Mouse (Mus musculus) liver, adult (tissue): Measurements from ENCODE around the gene Phf14.

Experiments used
- GATA4 ChIP-seq: IDR thresholded peaks from 2 replicates; pipeline ENCODE4 v1.6.1; 2014; ENCODE audit warnings: mild to moderate bottlenecking, low read length; ENCODE audit not compliant: insufficient replicate concordance

Phf14 gene

DNA sequence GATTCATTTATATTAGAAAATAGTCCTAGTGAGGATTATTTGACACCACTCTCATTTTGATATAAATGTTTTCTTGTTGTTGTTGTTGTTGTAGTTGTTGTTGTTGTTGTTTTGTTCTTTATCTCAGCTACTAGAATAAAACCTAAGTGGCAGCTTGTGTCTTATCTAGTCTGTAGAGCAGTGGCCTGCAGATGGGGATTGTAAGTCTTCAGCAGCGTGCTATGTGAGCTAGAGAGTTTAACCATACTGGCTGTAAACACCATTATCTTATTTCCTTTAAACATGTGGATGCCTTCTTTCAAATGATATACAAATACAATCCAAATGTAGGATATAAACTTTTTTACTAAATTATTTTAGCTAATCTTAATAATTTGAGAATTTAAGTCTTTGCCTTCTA lies 98.4 kb downstream of the Phf14 start:
- TF ChIP-seq GATA4: no peak

DNA sequence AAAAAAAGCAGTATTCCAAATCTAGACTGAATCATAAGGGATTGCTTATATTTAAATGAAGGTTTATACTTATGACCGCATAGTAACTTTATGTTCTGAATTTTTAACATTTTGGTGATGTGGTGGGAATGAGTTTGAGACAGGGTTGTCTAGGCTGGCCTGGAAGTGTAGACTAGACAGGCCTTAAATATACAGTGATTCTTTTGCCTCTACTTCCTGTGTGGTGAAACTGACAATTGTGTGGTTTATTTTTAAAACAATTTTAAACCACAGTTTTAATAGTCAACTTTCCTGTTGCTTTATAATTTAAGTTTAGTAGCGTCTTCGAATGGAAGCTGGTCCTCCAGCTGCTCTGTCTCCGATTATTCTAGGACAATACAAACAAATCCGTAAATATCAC lies 104.5 kb downstream of the Phf14 start:
- TF ChIP-seq GATA4: no peak

- no peak for TF ChIP-seq GATA4
These were observed 106.4 kb downstream of the Phf14 start for GRCm38 (mm10) chr6:12014035-12014434.

DNA sequence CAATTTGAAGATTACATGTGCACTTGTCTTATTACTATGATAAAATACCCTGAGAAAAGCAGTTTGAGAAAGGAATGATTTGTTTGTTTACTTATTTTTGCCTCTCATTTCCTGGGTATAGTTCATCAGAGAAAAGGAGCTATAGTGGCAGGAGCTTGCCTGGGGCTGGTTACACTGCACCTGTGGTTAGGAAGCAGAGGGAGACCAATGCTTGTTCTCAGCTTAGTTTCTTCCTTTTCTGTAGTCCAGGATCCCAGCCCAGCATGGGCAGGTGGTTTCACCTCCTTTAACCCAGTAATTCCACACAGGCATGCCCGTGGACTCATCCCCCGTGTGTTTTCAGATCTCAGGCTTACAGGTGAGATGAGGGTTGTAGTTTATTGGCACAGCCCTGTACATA lies 107.1 kb downstream of the Phf14 start:
- no peak for TF ChIP-seq GATA4

- TF ChIP-seq GATA4: no peak
These were observed 112.1 kb downstream of the Phf14 start for GRCm38 (mm10) chr6:12019736-12020135.

DNA sequence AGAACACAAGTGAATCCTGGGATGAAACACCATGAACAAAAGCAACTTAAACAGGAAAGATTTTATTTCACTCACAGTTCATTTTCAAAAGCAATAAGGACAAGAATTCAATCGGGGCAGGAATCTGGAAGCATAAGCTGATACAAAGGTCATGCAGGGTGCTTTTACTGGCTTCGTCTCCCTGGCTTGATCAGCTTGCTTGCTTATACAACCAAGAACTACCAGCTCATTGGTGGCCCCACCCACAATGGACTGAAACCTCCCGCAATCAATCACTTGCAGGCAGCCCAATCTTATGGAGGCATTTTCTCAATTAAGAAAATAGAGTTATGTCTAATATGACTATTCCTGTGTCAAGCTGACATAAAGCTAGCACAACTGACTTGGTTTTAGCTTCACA lies 112.5 kb downstream of the Phf14 start:
- TF ChIP-seq GATA4: no peak

- no peak for TF ChIP-seq GATA4
These were observed 113.1 kb downstream of the Phf14 start for GRCm38 (mm10) chr6:12020738-12021137.

GRCm38 (mm10) chr6:12021480-12021879 lies 113.9 kb downstream of the Phf14 start:
- no peak for TF ChIP-seq GATA4

- TF ChIP-seq GATA4: no peak
These were observed 115.8 kb downstream of the Phf14 start for GRCm38 (mm10) chr6:12023395-12023794.

- no peak for TF ChIP-seq GATA4
These were observed 119.4 kb downstream of the Phf14 start for GRCm38 (mm10) chr6:12026804-12027537.

DNA sequence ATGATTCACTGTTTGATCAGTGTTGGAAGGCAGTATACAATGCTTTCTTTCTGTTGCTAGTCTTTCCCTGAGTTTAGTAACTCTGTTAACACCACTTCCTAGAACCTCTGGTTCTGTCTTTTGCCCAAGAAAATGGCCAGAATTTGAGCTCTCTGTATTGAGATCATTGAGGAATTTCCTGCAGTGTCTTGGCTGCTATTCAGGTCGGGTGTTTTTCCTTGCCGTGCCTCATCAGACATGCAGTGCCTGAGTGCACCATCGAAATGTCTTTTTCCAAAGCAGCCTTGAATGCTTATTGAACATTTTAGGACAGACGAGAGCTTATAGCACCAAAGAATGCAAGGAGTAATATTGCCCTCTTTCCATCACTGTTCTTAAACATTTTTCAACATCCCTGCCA lies 127.0 kb downstream of the Phf14 start:
- TF ChIP-seq GATA4: no peak

- no peak for TF ChIP-seq GATA4
These were observed 130.7 kb downstream of the Phf14 start for GRCm38 (mm10) chr6:12038268-12038667.

DNA sequence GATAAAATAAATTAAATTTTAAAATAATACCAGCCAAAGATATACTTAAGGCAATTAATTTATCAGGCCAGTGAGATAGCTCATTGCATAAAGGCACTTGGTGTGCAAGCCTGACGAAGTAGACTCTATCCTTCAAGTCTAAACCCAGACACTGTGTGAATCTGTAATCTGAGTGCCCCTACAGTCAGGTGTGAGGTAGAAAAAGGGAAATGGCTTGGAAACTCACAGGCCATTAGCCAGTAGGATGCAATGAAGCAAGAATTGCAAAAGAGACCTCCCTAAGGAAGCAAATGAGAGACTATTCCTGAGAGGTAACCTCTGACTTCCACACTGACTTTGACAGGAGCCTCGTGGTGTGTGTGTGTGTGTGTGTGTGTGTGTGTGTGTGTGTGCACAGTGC lies 145.3 kb downstream of the Phf14 start:
- no peak for TF ChIP-seq GATA4

DNA sequence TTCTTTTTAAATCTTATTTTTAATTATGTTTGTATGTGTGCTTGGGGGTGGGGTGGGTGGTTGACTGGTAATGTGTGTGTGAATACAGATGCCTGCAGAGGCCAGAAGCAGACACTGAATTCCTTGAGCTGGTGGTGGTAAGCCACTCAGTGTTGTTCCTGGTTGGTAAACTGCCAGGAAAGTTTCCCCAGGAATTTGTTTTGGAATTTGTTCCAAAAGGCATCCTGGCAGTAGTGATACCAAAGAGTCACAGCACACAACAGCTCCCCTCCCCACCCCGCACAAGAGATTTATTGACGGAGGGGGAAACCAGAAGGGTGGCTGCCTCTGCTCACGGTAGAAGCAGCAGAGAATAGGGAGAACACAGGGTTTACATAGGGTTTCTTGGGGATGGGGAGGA lies 146.5 kb downstream of the Phf14 start:
- no peak for TF ChIP-seq GATA4

DNA sequence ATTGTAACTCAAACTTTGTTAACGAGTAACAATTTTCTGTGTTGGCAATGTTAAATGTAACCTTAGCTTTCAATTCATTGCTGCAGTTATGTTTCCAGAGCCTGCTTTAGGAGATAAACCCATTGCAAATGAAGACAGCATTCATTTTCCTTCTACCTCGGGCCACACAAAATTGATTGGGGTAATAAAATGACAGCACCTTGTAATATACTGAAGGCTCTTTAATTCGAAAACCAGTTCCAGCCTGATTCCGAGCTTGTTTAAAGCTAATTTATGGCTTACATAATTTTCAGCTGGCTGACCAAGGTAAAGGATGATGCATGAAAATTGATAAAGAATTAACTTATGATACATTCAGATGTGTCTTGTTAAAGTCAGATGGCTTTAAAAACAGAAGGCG lies 151.1 kb downstream of the Phf14 start:
- no peak for TF ChIP-seq GATA4

- TF ChIP-seq GATA4: no peak
These were observed 152.4 kb downstream of the Phf14 start for GRCm38 (mm10) chr6:12059971-12060370.

DNA sequence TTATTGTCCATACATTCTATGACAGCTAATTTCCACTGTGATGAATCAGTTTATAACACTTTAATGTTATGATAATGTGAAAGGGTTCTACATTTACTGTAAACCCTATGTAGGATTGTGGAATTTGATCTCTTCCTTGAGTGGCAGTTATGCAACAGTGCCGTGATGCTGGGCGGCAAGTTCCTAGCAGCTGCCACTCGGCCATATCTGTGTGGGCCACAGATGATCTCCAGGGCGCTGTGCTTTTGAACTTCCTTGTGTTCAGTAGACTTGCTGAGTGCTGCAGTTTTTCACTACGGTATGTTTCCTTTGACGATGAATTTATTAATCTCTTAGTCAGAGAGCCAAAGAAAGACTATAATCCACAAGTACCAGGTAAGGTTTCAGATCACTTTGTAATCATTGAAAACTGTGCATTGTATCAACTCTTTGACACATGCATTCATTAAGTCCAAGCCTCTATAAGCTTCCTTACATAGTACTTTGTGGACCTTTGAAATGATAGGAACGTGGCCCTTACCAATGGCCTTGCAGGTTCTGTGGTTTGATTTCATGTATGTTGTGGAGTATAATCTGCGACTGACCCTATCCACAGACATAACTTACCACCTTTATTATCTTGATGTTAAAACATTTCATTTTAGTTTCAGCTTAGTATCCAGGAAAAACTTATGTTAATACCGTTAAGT lies 153.0 kb downstream of the Phf14 start:
- no peak for TF ChIP-seq GATA4

GRCm38 (mm10) chr6:12067956-12068355 lies 160.3 kb downstream of the Phf14 start:
- TF ChIP-seq GATA4: no peak

GRCm38 (mm10) chr6:12069357-12069756 lies 161.7 kb downstream of the Phf14 start:
- no peak for TF ChIP-seq GATA4
